Mouse (Mus musculus): Measurements from ENCODE around the gene Map6d1.

Gene Map6d1

DNA sequence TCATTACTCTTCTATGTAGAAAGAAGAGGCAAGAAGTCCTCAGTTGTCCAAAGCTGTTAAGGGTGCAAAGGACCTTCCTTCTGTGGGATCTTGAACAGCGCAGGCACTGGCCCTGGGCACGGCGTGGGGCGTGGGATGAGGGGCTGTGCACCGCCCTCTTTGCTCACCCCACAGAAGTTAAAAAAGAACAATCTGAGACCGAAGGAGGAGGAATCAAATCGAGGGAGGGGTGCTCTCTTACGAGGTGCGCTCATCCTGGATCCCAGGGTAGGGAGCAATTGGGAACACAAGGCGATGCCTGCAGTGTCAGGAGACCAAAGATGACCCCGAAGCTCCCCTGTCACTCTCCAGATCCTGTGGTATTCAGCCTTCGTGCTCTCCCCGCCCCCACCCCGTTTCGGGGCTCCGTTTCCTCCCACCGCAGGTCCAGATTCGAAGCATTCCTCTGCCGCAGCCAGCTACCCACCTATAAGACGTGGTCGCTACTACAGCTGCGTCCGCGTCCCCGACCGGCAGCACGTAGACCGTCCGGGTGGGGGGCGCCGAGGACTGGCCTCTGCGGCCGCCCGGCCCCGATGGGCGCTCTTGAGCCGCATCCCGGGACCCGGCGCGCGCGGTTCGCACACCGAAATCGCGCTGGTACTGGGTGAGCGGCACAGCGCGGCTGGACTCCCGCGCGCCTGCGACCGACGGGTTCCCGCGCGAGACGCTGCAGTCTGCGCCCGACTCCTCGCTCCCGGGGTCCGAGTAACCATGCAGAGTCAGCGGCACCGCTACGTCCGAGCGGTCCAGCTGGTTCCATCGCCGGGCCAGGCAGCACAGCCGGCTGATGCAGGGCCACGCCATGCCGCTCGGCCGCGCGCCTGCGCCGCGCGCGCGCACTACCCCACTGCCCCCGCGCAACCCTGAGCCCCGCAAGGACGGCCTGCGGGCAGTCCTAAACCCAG is at the start of gene Map6d1:
Map6d1 (minus strand) TSS at position 891 of the 947 bp plus-strand sequence.
- DNase-seq (ENCODE audit: inconsistent ontology term): peak; percentile 71

DNA sequence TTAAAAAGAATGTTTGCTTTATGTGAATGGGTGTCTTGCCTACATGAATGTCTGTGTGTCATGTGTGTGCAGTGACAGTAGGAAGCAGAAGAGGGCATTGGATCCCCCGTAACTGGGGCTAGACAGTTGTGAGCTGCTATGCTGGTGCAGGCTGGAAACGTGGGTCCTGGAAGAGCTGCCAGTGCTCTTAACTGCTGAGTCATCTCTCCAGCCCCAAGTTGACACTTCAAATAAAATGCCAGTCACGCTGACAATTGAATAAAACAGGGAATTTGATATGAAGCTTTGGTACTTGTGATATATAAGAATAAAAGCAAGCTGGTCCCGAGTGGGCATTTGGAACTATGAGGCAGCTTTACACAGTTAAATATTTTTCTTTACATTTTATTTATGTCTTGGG is 39.1 kb upstream of the Map6d1 start:
- DNase-seq (ENCODE audit: inconsistent ontology term): no peak

DNA sequence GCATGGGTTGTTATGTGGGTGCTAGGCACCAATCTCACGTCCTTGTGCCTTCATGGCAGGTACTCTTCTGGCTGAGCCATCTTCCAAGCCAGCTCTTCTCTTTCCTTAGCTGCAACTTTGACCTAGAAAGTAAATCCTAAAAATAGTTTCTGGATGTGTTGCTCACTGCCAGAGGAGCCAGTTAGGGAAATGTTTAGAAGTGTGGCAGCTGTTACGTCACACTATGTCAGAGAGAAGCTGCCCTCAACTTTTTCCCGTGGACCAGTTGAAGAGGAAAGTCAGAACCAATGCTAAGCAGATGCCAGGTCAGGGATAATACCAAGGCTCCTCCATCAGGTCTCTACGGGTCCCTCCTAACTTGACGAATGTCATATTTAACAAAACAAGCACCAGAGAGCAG is 38.2 kb upstream of the Map6d1 start:
- DNase-seq (ENCODE audit: inconsistent ontology term): no peak

DNA sequence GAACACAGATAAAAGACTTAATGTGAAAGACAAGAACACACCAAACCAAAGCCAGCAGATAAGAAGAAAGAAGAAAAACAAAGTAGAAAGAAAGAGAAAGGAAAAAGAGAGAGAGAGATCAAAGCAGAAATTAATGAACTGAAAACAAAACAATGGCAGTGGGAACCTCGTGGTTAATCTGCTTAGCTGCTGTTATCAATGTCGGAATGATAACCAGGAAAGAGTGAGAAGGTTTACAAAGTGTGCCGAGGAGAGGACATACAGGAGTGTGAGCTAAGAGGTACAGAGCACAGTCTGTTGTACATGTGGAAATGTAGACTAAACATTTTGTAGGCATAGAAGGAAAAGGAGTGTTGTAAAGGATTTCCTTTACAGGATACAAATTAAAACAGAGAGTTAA is 31.8 kb upstream of the Map6d1 start:
- no peak for DNase-seq (ENCODE audit: inconsistent ontology term)

DNA sequence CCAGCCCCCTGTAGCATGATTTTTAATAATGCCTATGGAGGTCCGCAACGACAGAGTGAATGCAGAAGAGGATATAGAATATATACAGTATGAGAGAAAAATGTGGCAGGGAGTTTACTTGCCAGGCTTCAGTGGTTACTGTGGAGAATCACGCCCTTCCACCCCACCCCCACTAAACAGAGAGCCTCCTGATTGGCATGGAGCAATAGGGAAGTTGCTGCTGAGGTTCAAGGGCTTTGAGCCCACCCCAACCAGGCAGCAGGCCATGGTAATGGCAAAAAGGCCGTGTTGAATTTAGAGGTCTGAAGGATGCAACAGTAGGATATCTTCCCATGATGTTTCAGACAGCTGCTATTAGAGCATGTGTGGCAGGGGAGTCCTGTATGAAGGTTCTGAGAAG is 30.2 kb upstream of the Map6d1 start:
- DNase-seq (ENCODE audit: inconsistent ontology term): no peak

DNA sequence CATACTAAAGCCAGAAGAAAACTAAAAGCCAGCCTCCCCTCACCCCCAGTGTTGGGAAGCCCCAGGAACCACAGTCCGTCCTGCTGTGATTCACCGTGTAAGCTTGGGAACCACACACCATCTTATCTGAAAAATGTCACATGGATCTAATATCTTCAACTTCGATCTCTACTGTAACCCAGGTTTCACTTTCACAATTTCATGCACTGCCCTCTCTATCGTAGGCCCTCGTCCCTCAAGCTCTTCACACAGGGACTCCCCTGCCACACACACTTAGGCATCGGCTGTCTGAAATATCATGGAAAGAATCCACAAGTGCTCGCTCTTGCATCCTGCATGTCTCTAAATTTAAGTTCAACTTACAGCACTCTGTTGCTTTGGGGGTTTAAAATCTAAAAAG is 23.9 kb upstream of the Map6d1 start:
- DNase-seq (ENCODE audit: inconsistent ontology term): no peak

DNA sequence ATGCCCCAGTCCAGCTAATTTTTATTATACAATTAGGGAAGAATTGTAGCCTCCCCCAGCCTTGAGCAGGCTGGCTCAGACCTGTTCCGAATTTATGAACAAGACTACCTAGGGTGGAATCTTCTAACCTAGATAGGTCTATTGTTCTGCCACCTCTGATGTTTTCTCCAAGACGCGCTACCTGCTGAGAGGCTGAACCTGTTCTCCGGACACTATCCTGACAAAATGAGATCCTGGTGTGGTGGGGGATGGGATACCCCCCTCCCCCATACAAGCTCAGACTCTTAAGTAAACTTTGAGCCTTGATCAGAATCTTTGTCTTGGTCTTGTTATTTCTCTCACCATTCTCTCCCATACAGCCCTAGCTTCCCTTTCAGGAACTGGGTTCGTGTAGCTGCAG is 16.8 kb upstream of the Map6d1 start:
- DNase-seq (ENCODE audit: inconsistent ontology term): no peak

DNA sequence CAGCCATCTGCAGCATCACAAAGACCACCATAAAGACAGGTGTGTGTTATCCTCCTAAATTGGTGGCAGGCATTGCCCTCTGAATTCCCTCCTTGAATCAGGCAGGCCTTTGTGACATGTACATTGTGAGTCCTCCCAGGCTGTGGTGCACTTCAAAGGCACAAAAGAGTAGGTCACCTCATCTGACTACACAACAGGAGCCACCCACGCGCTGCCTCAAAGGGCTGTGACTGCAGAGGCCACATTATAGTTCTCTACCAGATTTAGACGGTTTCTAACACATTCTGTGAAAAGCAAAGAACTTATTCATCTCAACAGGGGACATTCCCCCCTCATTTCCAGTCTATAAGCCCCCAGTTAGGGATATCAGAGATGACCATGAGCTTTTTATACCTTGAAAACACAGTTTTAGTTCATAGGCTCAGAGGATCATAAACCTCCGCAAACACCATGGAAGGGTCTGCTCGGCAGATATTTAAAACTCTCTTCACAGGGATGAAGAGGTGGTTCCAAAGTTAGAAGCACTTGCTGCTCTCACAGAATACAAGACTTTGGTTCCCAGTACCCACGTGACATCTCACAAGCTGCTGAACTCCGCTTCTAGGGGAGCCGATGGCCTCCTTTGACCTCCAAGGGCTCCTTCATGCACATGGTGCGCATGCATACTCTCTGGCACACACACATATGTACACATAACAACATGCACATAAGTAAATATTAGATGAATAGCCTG is 7.5 kb upstream of the Map6d1 start:
- no peak for DNase-seq (ENCODE audit: inconsistent ontology term)

DNA sequence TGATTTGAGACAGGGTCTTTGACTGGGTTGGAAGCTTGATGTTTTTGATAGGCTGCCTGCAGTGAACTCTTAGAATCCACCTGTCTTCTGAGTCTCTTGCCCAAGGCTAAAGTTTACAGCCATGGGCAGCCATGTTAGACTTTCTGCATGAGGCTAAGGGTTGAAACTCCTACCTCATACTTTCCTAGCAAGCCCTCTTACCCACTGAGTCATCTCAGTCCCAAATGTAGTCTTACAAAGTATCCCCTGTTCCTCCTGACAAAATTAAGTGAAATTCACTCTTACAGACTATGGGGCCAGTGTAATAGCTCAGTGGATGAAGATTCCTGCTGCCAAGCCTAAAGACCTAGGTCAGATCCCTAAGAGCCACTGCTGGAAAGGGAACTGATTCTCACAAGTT is 5.9 kb upstream of the Map6d1 start:
- no peak for DNase-seq (ENCODE audit: inconsistent ontology term)

DNA sequence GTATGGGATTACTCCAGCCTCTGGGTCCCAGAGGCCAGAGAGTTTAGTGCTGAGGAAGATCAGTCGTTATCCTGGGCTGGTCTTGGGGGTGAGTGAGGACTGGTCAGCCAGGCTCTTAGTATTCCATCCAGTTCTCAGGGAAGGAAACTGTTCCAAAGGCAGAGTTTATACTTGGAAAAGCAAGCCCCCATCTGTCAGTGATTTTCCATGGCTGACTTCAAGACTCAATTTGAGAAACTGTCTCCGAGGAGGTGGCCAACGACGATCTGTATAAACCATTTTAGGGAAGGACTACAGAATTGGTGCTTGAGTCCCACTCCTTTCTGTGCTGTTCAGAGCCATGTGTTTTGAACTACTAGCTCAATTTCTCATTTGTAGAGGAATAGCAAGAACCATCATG is 2.5 kb downstream of the Map6d1 start:
- DNase-seq (ENCODE audit: inconsistent ontology term): no peak

DNA sequence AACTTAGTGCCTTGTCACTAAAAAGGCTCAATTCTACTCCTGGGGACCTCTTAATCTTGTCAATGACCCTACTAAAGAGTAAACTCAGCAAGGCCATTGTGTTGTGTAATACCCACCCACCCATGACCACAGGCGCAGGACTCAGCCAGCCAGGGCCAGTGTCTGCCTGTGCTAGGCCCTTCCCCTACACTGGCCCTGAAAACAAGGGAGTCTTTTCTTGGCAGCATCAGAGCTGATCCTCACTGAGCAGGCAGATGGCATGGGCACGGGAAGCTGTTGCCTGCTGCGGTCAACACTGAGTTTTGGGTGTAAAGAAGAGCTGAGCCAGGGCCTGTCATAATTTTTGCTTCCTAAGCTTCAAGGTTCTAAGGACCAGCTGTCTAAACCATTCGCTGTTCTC is 3.7 kb downstream of the Map6d1 start:
- DNase-seq (ENCODE audit: inconsistent ontology term): peak; percentile 79

DNA sequence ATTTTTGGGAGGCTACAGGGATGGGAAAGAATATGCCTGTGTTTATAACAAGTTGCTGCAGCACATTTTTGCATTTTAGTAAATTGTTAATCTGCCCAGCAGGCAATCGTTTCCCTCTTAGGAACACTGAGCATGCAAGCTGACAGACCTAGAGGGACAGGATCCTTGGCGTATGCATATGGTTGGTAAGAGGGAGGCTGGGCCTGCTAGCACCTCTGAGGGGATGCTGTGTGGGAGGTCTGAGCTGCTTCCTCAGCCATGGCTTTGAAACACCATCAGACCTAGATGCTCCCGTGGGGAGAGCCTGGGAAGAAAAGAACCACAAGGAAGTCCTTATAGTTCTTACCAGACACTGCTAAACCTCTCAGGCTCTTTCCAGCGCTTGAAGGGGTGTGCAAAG is 6.8 kb downstream of the Map6d1 start:
- DNase-seq (ENCODE audit: inconsistent ontology term): no peak

DNA sequence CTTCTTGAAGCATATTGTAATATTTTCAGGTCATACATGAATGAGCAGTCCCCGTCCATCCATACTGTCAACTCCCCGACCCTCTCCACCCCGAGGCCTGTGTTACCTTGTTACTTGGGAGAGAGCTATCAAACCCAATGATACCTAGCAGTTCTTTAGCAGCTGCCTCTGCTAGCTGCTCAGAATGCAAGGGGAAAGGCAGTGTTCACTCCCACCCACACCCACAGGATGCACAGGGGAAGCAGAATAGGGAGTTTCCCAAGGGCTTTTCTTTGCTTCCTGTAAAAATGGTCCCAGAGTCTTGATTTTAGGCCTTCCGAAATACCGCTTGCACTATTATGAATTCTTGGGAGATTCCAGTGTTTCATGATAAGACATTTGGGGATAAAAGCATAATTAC is 13.0 kb downstream of the Map6d1 start:
- DNase-seq (ENCODE audit: inconsistent ontology term): no peak

DNA sequence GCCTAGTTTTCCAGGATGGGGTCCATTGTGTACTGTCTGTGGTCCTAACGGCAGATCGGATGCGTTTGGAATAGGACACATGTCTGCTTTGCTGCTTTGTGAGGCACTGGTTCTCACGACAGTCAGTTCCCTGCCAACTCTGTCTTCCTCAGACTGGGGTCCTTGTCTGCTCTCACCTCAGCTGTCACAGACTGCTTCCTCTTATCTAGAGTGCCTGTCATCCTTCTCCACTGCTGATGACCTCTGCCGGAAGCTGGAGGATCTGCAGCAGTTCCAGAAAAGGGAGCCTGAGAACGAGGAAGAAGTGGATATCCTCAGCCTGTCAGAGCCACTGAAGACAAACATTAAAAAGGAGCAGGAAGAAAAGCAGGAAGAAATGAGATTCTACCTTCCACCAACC is 13.7 kb downstream of the Map6d1 start:
- no peak for DNase-seq (ENCODE audit: inconsistent ontology term)

DNA sequence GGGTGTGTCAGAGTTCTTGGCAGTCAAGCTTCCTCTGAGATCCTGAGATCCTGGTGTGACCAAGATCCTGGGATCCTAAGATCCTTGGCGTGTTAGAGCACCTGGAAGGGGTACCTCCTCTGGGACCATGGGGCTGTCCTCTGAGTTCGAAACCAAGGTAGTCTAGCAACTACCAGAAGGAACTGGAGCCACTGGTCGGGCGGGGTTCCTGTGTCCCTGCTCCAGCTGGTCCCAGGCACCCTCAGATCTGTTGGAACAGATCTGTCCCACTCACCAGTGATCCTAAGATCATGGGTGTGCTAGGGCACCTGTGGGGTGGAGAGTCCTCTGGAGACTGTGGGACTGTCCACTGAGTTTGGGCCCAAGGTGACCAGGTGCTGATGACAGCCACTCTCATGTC is 14.5 kb downstream of the Map6d1 start:
- no peak for DNase-seq (ENCODE audit: inconsistent ontology term)

DNA sequence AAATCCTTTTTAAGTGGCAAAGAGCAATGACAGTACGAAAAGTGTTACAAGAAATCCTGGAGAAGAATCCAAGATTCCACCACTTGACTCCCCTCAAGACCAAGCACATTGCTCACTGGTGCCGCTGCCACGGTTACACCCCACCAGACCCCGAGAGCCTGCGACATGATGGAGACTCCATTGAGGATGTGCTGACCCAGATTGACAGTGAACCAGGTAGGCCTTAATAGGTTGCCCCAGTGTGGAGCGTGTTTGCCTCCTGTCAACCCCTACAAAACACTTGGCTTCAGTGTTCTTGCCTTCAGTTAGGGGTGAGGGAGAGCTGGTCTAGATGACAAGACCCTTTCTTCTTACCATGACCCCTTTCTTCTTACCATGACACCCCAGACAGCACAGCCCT is 18.4 kb downstream of the Map6d1 start:
- no peak for DNase-seq (ENCODE audit: inconsistent ontology term)

DNA sequence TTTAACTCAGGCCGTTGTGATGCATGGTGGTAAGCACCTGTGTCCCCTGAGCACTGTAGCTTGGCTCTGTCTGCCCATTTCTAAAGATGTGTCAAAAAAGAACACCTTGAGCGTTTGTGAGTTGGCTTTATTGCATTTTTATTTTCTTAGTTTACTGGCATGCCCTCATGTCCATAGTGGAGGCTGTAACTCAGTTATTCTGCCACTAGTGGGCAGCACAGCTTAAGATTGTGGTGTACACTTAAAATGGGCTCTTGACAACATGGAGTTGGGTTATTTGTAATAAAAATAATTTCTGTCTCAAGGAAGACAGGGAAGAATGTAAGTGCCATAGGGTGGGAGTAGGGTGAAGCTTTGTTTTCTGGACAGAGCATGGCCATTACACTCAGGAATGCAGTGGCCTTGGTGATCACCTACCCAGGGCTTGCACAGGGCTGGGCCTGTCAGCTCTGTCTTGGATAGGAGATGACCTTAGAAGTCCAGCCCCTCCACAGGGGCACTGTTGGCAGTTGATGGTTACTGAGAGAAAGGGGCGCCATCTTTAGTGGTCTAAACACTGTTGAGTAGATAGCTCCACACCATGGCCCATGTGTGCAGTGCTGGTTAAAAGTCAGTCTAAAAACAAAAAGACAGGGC is 27.4 kb downstream of the Map6d1 start:
- DNase-seq (ENCODE audit: inconsistent ontology term): peak; percentile 7

DNA sequence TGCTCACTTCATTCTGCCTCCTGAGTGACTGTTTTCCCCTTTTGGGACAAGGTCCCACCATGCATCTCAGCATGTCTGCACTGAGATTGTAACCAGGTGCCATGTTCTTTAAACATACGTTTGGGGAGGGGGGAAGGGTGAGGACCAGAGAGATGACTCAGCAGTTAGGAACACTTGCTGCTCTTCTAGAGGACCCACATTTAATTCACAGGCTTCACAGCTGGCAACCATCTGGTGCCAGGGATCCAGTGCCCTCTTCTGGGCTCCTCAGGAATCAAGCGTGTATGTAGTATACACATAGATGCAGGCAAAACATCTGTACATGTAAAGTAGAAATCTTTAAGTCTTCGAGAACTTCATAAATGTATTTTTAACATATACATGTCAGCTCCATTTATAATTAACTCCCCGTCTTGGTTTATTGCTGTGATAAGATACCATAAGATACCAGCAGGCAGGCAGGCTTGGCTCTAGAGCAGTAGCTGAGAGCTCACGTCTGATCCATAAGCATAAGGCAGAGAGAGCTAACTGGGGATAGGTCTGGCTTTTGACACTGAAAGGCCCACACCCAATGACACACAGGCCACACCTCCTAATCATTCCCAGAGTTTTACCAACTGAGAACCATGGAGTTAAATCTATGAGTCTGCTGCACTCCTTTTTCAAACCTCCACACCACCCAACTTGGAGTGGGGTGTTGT is 41.5 kb downstream of the Map6d1 start:
- DNase-seq (ENCODE audit: inconsistent ontology term): no peak

DNA sequence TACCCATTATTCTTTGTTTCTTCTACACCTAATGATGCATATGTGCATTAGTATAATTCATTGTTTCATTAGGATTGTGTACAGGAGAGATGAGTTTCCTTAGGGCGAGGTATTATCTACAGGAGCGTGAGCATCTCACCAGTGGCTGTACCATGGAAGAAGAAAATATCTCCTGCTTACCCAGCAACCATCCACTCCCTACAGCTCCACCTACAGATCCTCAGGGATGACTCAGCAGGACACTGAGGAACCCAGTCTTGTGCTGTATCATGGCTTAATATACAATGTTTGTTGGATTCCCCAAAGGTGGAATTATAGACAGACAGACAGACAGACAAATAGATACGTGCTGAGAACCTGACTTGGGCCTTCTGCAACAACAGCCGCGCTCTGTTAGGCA is 44.2 kb downstream of the Map6d1 start:
- no peak for DNase-seq (ENCODE audit: inconsistent ontology term)

DNA sequence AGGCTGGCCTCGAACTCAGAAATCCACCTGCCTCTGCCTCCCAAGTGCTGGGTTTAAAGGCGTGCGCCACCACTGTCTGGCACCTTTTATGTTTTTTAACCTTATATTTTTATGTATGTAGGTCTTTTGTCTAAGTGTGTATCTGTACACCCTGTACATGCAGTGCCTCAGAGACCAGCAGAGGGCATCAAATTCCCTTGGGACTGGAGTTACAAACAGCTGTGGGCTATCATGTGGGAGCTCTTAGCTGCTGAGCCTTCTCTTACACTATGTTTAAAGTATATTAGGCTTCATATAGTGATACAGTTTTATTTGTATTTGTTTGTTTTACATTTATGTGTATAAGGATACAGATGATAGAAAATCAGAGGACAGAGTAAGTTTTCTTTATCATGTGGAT is 45.6 kb downstream of the Map6d1 start:
- DNase-seq (ENCODE audit: inconsistent ontology term): no peak

DNA sequence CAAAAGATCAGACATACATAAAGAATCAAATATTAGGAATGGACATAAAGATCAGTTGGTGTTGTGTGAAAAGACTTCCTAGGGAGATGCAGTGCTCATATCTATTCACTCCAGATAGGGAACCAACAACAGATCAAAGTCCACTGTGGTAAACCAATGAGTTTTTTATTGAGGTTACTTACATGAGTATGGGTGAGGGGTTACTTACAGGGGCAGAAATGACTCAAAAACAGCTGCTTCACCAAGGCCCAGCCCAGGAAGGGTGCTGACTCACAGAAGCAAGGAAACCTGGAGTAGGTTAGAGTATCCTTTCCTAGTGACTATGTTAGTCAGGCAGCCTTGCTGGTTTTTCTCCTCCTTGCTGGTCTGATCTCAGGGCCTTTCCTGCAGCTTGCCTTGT is 49.1 kb downstream of the Map6d1 start:
- no peak for DNase-seq (ENCODE audit: inconsistent ontology term)
